Mouse (Mus musculus) forelimb bud, embryonic 11.5 days (tissue): ENCODE data around the gene Plce1.
A peak's percentile ranks its signal among the peaks of the same experiment; 100 is the strongest.

Source experiments
- DNase-seq: peaks from one replicate; pipeline ENCODE4 v3.0.0-alpha.2; 2012; ENCODE audit warnings: low read depth, low spot score

Plce1 gene

DNA sequence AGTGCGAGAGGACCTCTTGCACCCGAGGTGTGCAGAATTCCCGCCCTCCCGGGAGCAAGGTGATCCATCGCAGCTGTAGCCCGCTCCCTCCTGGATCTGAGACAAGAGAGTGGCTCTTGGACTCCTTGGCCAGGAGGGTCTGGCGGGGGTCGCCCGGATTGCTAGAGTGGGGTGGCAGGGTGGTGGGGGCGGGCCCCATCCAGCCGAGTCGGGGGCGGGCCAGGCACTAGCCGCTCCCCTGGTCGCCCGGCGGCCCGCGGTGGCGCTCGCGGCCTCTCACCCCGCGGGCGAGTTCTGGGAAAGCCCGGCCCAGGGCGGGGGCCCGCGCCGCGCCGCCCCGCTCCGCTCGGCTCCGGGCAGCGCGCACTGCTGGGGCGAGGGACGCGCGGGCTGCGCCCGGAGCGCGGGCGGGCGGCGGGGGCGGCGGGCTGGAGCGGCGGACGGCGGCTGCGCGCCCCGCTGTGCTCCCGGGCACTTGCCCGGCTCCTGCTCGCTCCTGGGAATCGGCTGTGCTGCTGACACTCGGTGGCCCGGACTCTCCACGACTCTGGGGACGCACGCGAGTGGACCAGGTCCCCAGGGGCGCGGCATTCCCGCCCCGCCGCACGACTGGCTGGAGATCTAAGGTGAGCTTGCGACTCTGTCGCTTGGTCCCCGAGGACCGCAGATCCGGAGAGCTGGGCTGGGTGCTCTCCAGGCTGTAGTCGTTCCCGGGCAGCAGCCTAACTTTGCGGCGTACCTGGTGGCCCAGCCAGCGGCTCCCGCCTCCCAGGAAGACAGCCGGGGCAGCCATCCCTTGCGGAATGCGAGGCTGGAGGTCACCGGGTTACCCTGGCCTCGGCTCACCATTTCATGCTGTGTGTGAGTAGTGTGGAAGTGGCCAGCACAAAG, at the start of gene Plce1:
Gene Plce1 (plus strand): TSS at position 379 of the 891 bp plus-strand sequence.
- DNase-seq = no peak

DNA sequence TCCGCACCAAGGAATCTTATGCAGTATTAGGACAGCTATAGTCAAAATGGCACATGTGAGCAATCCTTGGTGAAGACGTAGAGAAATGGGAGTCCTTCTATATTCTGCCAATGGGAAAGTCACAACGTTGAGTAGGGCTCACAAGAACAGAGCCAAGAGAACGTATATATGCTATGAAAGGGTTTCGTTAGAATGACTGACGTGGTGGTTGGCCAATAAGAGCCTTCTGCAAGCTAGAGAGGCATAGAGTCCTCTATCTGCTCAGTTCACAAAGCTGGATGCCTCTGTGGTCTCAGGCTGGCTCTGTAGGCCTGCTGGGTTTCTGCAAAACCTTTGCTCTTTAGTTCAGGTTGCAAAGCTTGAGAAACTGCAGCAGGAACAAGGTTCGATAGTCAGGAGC, 49.6 kb upstream of the Plce1 start:
- DNase-seq = no peak

DNA sequence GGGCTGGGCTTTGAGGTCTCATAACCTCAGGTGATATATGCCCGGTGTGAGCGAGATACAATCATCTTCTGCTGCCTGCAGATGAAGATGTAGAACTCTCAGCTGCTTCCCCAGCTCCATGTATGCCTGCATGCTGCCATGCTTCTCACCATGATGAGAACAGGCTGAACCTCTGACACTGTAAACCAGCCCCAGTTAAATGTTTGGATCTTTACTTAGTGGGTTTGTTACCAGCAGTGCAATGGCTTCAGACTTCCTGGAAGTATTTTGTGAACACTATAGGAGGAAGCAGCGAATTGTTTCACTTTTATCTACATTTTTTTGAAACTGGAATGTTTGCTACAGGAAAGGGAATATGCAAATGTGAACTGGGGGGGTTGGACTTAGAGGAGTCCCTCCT, 48.9 kb upstream of the Plce1 start:
- DNase-seq = no peak

DNA sequence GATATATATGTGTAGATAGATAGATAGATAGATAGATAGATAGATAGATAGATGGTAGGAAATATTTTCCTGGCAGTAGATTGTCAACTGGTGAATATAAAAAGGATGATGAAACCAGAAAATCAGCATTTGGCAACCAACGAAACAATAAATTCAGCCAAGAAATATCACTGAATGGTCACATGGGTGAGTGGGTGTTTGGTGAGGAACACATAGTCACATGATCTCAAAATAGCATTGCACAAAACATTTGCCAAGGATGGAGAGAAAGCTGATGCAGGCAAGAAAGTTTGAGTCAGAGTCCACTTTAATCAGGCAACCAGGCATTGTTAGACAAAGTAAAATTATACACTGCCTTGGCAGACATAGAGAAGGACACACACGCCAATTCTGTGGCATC, 47.5 kb upstream of the Plce1 start:
- no peak for DNase-seq

DNA sequence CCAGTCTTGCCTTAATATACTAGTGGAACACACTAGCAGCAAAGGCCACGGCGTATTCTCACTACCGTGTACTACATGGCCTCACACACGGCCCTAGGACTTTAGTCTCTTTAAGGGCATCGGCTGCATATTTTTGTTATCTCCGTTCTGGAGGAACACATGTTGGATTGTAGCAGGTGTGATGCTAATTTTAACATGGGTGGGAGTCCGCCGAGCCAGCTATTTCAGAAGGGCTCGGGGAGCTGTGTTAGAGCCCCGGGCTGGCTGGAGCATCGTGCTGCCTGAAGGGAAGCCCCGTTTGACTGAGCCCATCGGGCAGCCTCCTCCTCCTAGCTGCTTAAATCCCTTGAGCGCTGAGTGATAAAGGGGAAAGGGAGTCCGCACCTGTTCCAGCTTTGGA, 45.7 kb upstream of the Plce1 start:
- DNase-seq = no peak

DNA sequence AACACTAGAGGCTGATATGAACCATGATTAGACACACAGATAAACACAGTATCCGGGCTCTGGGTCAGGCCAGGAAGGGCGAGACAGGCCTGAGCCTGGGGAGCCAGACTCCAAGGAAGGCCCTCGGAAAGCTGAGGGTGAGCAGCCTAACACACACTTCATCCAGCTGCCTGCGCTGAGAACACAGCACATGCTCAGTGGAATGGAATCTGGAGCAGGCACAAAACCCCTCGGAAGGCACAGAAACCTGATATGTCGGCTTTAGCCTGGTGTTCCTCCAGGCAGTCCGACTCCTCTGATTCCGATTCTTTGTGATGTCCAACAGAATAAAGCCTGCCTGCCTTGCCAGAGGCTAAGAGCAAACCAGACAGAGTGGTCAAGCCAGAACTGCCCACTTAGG, 39.0 kb upstream of the Plce1 start:
- DNase-seq = peak; percentile 24

DNA sequence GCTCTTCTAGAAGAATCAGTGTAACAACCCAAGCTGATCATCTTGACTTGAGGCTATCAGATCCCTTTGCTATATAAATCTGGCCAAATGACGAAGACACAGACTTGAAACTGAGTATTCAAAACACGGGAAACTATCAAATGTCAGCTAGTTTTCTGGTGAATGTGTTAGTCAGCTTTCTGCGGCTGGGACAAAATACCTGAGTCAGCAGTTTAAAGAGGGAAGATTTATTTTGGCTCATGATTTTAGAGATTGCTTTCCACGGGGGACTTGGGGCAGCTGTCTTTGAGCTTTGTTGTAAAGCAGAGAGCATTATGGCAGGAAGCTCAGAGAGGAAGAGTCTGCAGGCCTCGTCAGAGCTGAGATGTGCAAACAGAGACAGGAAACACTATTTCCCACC, 35.2 kb upstream of the Plce1 start:
- no peak for DNase-seq

DNA sequence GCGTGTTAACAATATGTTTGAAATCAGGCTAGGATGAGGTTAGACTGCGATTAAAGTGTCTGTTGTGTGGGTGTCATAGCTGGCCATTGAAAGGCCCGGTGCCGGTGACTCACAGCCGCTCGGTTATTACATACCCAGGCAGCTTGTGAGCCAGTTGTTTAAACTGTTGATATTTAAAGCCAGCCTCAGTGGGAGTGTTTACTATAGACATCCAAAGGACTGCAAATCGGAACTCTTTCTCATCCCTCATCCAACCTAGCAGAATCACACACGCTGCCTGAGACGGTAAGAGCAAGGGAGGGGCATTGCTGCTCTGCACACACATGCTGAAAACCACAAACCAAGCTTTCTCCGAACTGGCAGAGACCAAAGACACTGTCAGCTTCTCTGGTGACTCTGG, 25.7 kb upstream of the Plce1 start:
- no peak for DNase-seq

DNA sequence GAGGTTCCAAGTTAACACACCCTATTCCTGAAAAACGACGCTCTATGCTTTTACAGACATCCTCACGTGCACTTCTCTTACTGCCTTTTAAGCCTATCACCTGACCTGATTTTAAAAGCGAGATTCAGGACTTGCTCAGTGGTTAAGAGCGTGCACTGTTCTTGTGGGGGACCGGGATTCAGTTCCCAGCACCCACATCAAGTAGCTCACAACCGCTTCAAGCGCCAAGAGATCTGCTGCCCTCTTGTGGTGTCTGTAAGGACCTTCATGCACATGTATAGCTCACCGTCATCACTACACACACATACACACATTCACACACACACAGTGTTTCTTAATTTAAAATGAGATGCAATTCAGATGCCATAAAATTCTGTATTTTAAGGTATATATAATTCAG, 21.9 kb upstream of the Plce1 start:
- DNase-seq = no peak

DNA sequence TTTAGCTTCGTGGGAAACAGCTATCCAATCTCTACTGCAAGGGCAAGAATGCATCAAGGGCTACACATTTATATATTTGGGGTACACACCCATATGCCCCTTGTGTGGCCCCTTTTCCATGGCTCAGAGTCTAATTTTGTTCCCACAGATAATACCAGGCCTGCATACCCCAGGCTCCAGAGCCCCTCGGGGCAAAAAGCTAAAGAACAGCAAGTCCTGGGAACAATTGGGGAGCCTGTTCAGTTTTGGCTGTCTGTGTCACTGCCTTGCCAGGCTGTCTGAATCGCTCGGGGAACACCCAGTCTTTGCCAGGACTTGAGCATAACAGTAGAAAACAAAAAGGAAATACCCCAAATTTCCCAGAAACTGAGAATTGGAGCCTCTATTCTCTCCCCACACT, 20.2 kb upstream of the Plce1 start:
- DNase-seq = no peak

DNA sequence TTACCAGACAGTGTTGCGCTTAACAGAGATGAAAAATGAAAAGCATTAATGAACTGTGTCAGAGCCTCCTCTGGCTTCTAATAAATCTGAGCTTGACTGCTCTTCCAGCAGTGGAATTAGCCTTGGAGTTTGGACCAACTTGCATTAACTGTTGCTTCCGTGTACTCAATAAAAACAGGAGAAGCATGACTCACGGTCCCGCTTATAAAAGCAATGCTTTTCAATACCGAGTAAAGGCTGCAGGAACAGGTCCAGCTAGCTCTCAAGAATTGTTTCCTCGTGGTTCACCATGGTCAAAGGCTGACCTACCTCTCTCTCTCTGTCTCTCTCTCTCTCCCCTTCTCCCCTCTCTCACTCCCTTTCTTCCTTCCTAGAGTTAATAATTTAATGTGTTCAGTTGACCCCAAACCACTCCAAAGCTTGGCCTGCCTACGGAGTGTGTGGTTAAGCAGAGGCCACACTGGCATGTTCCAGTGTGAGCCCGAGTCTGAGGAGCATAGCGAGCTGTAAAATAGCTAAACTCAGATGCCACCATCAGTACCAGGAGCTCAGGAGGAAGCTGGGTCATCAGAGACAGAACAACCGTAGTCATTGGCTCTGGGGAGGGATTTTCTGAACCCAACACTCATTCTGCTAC, 10.5 kb upstream of the Plce1 start:
- DNase-seq = no peak

DNA sequence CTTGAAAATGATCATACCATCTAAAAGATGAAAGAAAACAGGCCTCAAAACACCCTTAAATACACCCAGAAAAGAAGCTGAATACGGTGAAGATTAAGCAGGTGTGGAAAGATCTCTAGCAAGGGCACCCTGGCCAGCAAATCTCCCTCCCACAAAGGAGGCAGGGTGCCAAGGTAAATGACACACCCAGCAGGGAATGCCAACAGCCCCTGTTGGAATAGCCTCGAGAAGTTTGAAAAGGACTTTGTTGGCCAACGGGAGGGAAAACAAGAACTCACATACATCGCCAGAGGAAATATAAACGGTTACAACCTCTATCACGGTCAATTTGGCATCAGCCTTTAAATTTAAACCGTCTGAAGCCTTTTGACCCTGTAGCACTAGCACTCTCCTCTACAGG, 5.5 kb upstream of the Plce1 start:
- DNase-seq = no peak

DNA sequence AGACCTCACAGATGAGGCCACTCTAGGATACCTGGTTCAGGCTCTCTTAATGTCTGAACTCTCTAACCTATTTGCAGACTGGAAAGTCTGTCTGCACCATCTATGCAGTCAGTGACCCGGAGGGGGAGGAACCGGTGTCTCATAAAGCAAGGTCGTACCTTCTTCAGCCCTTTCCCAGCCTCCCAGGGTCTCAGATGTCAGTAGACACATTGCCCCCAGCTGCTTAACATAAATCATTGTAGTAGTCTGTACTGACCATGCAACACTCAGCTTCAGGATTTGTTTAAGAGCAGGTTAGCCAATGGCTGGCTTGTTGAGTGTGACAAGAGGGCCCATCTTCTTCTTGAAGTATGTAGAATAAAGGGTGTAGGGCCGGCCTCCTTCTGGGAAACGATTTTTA, 2.6 kb upstream of the Plce1 start:
- peak; percentile 33 for DNase-seq

DNA sequence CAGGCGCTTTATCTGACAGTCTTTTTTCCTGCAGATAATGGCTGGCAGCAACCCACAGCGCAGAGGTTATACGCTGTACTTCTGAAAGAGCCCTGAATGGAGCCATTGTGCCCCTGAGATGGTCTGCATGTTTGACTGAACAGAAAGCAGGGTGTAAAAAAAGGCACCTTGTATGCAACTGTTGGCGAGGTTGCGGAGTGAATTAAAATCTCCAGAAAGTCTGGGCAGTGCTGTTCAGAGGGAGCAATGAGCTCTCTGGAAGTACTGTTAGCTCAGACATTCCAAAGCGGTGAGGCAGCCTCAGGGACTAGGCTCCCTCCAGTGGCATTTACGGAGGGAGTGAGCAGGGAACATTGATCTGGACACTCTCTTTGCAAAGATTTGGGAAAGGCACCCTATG, 2.0 kb upstream of the Plce1 start:
- peak; percentile 65 for DNase-seq

DNA sequence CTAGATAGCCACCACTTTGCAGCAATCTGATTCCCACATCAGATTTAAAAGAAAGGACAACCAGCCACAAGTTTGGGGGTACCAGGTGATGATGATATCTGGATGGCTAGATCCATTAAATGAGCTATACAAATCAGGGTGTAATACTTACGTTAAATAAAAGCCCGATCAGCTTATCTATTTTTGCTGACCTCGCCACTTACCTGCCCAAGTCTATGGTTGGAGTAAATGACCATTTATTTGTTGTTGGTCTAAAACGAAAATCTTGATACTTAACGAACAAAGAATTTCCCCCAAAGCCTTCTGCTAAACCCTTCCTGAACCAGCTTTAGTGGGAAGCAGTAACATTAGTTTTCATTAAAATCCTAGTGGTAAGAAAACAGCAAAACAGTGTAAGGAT, 1.4 kb upstream of the Plce1 start:
- DNase-seq = no peak

DNA sequence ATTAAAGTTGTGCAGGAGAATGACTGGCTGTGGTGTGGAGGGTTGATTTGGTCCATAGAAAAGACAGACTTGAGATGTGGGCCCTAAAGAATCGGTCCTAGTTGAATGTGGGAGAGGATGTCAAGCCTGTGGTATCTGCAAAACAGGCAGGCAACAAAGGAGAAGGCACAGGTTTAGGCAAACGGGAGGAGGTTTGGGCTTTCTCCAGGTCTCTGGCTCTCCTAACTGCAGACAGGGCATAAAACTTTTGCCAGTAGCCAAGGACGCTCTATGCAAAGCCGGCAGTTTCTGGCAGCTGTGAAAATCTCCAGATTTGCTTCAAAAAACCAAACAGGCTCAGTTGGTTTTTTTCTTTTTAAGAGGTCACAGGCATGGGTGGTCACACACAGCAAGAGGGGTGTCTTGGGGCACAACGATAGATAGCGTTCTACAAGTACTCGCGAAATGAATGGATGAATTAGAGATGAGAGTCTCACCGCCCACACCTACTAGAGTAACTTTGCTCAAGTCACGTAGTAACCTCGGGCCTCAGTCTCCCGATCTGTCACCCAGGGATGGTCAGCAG, 671 bp upstream of the Plce1 start:
- no peak for DNase-seq

DNA sequence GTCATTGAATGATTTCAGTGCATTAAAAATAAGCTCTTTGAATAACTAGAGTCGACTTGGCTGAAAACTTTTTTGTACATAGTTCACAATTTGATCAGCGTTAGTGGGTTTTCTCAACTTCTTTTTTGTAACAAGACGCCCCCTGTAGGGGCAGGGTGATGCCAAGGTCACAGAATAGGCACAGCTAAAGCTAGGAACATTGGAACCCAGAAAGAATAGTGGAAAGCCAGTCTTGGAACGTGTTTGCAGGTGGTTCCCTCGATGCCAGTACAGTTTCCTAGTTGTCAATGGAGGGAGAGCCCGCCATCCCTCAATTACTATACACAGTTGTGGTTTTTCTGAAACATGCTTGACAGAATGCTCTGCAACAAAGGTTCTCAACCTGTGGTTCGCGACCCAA, 997 bp downstream of the Plce1 start:
- no peak for DNase-seq

DNA sequence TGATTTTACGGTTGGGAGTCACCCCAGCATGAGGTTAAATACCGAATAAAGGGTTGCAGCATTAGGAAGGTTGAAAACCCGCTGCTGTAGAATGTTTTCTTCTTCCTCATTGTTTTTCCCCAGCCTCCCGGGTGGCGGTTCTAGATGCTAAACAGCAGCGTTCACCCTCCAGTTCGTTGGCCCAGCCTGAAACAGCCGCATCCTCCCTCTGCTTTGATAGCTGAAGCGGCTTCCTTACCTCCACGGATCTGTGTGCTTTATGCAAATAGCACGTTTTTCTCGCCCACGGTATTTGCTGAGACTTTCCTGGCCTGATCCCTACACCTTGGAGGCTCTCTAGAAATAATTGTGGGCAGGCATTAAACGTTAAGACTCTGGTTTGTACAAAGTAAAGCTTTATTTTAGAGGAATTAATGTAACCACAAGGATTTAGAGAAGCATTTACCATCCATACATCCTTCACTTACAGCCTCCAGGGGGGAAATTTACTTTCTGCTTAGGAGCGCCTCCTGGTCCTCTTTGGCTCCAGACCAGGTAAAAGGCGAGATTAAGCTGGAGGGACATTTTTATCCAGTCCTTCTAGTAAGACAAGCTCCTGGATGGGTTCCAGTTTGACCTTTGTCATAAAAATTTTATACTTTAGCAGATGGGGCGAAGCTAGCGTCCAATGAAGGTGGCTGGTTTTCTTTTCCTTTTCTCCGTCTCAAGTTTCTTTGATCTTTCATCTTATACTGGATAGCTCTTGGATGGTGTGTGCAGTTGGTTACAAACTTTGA, 1.7 kb downstream of the Plce1 start:
- DNase-seq = no peak

DNA sequence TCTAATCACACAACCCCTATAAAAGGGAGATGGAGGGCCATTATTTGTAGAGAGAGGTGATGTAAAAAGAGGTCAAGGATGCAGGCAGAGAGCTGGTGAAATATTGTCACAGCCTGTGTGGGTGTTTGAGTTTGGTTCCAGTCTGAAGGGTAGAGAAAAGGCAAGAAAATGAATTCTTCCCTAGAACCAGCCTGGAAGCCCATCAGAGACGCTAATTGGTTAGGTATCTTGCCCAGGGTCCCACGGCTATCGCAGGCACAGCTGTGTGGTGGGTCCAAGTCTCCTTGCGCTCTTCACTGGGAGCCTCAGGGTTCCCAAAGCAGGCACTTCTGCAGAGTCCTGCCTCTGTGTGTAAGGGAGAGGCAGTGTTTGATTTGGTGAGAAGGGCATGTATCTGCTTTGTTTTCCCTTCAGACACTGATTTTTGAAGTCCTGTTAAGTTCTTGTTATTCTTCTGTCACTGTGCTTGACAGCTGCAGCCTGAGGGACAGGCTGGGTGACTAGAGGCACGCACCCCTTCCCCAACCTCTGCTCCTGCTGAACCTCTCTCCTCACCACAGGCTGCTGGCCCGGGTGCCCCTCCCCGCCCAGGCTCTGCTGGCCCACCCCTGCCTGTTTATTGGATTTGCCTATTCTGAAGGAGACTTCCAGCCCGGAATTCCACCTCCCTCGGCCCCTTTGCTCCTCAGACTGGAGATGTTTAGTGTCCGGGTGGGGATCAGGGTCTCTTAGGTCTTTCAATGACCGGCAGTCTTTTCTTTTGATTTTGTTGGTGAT, 5.1 kb downstream of the Plce1 start:
- DNase-seq = no peak

DNA sequence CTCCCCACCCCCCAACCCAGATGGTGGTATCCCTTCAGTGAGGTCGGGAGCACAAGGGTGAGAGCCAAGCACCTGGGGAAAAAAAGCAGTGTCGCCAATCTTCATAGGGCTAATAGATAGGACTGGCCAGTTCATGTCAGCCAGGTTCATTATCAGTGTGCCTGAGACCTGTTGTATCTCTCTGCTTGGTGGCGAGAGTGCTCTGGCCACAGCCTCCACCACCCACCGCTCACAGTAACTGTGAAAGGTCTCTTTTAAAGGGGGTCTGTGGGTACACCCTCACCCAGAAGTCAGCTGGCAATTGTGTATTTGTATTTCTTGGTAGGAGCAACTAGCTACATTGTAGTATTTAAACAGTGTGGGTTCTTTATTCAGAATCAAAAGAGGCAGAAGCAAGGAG, 6.6 kb downstream of the Plce1 start:
- no peak for DNase-seq

DNA sequence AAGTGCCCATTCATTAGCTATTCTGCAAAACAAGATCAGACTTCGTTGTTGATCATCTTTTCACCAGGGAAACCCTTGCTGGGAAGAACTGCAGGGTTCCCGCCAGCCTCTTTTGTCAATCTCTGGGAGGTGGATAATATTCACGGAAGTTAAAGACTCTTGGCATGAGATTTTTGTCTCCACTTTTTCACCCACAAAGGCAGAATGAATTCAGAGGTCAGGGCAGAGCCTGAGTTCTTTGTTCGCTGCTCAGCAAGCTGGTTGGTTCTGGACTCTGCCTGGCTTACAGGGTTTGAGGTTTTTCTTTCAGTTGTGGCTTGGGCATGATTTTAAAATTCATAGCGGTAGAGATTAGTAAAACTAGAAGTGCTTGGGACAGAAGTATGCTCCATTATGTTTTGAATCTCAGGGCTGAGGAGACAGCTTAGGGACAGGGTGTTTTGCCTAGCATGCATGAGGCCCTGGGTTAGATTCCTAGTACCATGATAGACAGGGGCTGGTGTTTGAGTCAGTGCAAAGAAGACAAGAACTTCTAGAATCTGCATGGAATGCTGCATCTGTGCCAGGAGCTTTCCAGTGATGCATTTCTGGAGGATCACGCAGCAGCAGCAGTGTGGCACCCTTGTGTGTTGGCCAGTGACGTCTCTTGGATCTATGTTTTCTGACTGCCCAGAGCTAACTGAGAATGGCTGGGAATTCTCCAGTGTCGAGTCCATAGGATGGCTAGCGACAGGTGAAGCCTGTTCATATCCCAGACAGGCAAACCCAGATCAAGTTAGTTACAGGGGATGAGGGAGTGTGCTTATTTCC, 7.4 kb downstream of the Plce1 start:
- DNase-seq = no peak
